Mouse (Mus musculus): ENCODE data around the gene Olfr1502.
"Not testable (repeated sequence)": the region's sequence is repeated elsewhere in the genome, so short reads cannot be mapped to it uniquely, and the experiment has no call there.

Olfr1502 gene

DNA sequence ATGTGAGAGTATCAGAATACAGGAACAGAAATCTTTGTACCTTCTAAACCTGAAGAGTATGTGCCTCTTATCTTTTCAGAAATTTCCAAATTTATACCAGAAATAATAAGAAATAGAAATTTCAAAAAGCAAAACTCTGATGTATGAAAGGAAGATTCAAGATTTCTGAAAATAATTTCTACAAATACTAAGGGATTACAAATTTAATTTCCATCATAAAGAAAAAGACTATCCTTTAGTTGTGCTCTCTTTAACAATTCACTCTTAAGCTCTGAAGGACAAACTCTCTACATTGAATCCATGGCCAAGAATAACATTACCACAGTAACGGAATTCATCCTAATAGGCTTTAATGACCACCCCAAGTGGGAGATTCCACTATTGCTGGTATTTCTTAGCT lies at the start of gene Olfr1502:
Gene Olfr1502 (plus strand): TSS at position 301 of the 400 bp plus-strand sequence.
- no peak for DNase-seq (ENCODE audit: low spot score)

DNA sequence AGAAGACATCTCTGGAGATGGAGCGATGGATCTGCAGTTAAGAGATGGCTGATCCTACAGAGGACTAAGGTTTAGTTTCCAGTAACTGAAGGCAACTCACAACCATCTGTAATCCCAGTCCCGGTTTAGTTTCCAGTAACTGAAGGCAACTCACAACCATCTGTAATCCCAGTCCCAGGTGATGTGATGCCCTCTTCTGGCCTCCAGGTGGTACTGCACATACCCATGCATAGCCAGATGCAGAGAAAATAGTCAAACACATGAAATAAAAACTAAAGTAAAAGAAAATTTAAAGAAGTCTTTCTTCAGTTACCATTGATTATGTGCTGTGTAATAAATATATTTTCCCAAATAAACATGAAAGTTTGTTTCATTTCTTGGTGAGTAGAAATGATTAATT lies 48.8 kb upstream of the Olfr1502 start:
- no peak for DNase-seq (ENCODE audit: low spot score)

DNA sequence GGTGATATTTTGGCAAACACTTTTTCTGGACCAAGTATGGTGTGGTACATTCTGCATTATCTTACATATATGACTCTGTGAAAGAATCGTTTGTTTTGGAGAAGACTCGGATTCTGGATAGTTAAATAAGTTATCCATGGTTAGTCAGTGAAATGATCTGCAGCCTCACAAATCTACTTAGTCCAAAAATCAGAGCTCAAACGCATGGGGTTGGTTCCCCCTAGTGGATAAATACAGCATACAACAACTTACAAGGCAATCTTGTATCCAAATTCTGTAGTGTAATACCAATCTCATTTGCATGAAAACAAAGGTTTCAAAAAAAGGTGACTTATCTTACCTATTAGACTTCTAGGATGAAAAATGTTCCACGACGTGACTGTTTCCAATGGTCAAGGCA lies 42.8 kb upstream of the Olfr1502 start:
- no peak for DNase-seq (ENCODE audit: low spot score)

DNA sequence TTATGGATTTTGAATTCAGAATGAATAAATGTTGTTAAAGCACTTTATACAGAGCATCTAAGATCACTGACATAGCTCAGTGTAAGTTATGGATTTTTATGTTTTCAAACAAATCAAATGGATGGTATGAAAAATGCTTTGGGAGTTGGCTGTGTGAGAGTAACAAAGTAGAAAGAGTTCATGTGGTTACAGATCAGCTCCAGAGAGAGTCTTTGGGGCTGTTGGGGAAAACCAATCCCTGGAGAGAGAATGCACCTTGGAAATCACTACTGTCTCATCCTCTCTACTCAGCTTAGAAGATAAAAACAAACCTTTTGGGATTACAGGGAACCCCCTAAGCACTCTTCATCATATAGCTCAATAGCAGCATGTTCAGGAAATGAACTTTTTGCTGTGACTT lies 42.2 kb upstream of the Olfr1502 start, which contains the start of gene Olfr1499:
Gene Olfr1499 (minus strand): TSS at position 101 of the 400 bp plus-strand sequence.
- no peak for DNase-seq (ENCODE audit: low spot score)

DNA sequence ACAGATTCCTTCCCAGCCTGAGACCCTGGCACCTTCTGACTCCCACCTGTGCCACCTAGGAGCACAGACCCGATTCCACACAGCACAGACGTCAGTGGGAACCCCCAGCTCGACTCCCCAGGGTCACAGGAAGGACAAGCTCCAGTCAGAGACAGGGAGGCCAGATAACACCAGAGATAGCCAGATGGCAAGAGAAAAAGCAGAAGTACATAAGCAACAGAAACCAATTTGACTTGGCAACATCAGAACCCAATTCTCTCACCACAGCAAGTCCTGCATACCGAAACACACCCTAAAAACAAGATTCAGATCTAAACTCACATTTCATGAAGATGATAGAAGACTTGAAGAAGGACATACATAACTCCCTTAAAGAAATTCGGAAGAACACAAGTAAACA lies 40.7 kb upstream of the Olfr1502 start:
- DNase-seq (ENCODE audit: low spot score): no peak

DNA sequence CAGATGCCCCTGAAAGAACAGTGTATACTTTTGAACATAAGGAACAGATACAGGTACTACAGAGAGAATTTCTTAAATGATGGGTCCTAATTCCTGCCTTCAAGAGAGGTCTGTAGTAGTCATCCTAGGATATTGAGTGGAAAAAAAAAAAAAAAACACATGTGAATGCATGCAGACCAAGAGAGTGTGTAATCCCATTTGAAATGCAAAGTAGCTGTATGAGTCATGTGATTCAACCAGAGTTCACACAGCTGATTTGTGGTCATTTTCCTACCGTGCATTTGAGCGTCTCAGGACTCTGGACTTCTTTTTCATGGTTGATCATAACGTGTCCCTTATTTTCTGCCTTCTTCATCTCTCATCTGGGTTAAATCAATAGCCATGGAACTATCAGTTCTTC lies 33.1 kb upstream of the Olfr1502 start:
- no peak for DNase-seq (ENCODE audit: low spot score)

DNA sequence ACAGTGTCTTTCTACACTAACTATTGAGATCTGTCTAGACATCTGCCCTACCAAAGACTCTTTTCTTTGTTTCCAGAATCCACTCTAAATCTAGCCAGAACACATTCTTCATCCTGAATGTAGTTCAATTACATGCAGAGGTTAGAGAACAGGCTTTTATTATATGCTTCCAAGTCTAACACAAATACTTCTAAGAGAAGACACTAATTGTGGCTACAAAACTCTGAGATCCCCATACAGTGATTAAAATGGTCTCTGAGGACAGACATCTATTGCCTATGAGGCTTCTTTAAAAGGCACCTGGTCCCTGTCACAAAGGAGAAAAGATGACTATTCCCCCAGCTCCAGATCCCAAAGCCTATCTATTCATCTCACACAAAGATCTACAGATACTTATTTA lies 31.2 kb upstream of the Olfr1502 start, which contains the start of gene Olfr1500:
Gene Olfr1500 (minus strand): TSS at position 101 of the 400 bp plus-strand sequence.
- DNase-seq (ENCODE audit: low spot score): no peak

DNA sequence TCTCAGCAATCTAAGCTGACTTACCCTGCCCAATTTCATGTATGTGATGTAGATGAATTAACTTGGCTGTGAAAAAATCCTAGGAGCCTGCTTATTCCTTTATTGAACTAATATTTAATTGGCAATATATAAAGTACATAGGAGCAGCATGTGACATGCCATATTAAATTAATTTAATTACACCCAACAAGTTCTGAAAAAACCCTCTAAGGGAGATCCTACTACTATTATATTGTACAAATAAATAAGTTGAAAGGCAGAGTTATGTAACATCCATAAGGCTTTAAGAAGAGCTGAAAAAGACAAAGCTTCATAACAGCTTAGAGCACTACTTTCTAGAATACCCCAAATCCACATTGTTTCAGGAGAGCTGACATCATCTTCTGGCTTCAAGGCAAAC lies 11.0 kb upstream of the Olfr1502 start, which contains the start of gene Olfr1501:
Gene Olfr1501 (minus strand): TSS at position 101 of the 400 bp plus-strand sequence.
- not testable (repeated sequence) for DNase-seq (ENCODE audit: low spot score)

DNA sequence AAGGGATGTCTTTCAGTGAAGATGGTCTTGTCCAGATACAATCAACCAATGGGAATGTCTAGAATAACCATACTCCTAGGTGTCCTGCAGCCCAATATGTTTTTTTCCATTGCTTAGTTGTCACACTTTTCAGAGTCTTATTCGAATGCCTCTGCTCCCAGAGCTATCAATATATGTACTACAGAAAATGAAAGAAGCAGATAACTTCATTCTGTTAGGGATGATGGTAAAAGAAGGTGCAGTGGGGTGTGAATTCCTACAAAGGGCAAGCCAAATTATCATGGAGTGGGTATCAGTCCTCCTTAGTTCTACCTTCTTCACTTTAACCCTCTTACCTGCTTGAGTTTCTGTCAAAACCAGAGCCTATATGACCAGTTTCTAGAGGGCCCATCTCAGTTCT lies 36.2 kb downstream of the Olfr1502 start, which contains the start of gene Olfr1504:
Gene Olfr1504 (minus strand): TSS at position 101 of the 400 bp plus-strand sequence.
- no peak for DNase-seq (ENCODE audit: low spot score)
